Mouse (Mus musculus) small intestine, adult 2 months (tissue): ENCODE data around the gene Stn1.

Experiments used
- CTCF ChIP-seq: fragments of 200-500 bp; IDR thresholded peaks from 2 replicates; pipeline ENCODE4 v1.5.1; 2012; ENCODE audit warnings: low read depth, mild to moderate bottlenecking, control low read depth, inconsistent platforms, low read length, moderate library complexity, mixed read lengths; ENCODE audit not compliant: insufficient replicate concordance, insufficient read length; ENCODE audit errors: extremely low read depth
- POLR2A ChIP-seq: fragments of 200-500 bp; IDR thresholded peaks from 2 replicates; pipeline ENCODE4 v1.6.1; 2012; ENCODE audit warnings: low read depth, mild to moderate bottlenecking, control low read depth, inconsistent platforms, low read length, moderate library complexity

- TF ChIP-seq POLR2A (0 out of 2 replicates have a peak, but pooled peaks have one; percentile 34), CTCF (no peak)
Measured at GRCm38 (mm10) chr19:47579788-47580631, 42.7 kb upstream of the Stn1 start.
